In genomic region chr10:80887181-80887580, GRCm38 (mm10) we compare ENCODE assay signal across 13 mouse cellular contexts. TPM values are rescaled to one million over a fixed set of nuclear protein-coding genes. Genes with fewer than 3 reads are reported as not detected.
A peak's percentile ranks its signal among the peaks of the same experiment; 100 is the strongest.
DNase-seq lines count a peak whose midpoint lies in the region; ATAC-seq lines count a peak whose summit lies in the region.
"Had no signal": no experiment of that assay in that cellular context is flagged by ENCODE, and none has a peak within 500 bp of the region (broad histone marks: within the 10 kb centered on the region; RNA-seq: fewer than 3 reads in every experiment).

No protein-coding gene starts in this region.

- H3K4me2 ChIP-seq in liver, embryonic 11.5 days: no peak overlapping the region
- H3K4me2 ChIP-seq: heart, embryonic 13.5 days; limb, embryonic 13.5 days; neural tube, embryonic 12.5 days had no signal

- peaks cover 38% of the 10 kb centered on the region for H3K27me3 ChIP-seq in liver, embryonic 11.5 days (replicated peaks; ENCODE audit: control insufficient read depth, insufficient read depth, low read length)

- no peaks in the 10 kb centered on the region for H3K36me3 ChIP-seq in liver, embryonic 11.5 days (ENCODE audit: control insufficient read depth, insufficient read depth, low read length)
- H3K36me3 ChIP-seq: heart, embryonic 13.5 days; limb, embryonic 13.5 days; neural tube, embryonic 12.5 days had no signal

- H3K9me3 ChIP-seq in liver, embryonic 11.5 days (ENCODE audit: control insufficient read depth, low read length): no peaks in the 10 kb centered on the region
- H3K9me3 ChIP-seq: heart, embryonic 13.5 days; limb, embryonic 13.5 days; neural tube, embryonic 12.5 days had no signal

- H3K4me1 ChIP-seq in liver, embryonic 11.5 days (replicated peaks; ENCODE audit: control insufficient read depth, insufficient read depth, low read length): no peaks in the 10 kb centered on the region
- H3K4me1 ChIP-seq: limb, embryonic 13.5 days; neural tube, embryonic 12.5 days had no signal

- no peak overlapping the region for H3K4me3 ChIP-seq in liver, embryonic 11.5 days (ENCODE audit: low read depth, low read length)
- H3K4me3 ChIP-seq: heart, embryonic 13.5 days; limb, embryonic 13.5 days; neural tube, embryonic 12.5 days had no signal

- H3K27ac ChIP-seq in liver, embryonic 11.5 days (ENCODE audit: low read depth, low read length): no peak overlapping the region
- H3K27ac ChIP-seq: heart, embryonic 13.5 days; limb, embryonic 13.5 days; neural tube, embryonic 12.5 days had no signal

- WGBS in liver, embryonic 11.5 days: 68% methylated on average over 11 of the region's 11 CpGs

- no peak overlapping the region for H3K9ac ChIP-seq in liver, embryonic 11.5 days (ENCODE audit: low read depth, low read length)
- H3K9ac ChIP-seq: heart, embryonic 13.5 days; limb, embryonic 13.5 days; neural tube, embryonic 12.5 days had no signal

- DNase-seq in 3T3-L1 (ENCODE audit: low read depth, low spot score): peak; percentile 8
- peak; percentile 92 for DNase-seq in adrenal gland, adult 2 months
- peak; percentile 13 for DNase-seq in fat pad, adult 2 months (ENCODE audit: extremely low read depth, low read depth, low spot score)
- DNase-seq in kidney, postnatal 4 days: peak; percentile 71 to 80
- no peak for DNase-seq in right cerebral cortex, postnatal 14 days
- no peak for DNase-seq in T-cell, adult 2 months (ENCODE audit: low spot score)
- no peak for DNase-seq in spleen, adult 18-20 months
- no peak for DNase-seq in liver, embryonic 11.5 days (ENCODE audit: low spot score)
- DNase-seq: embryo, embryonic 11 days had no signal

- no peak for ATAC-seq in liver, embryonic 11.5 days (replicated peaks; ENCODE audit: low FRiP score)
- ATAC-seq: Patski had no signal

RNA-seq across cellular contexts. Expression of gene Timm13, which starts 13.6 kb away (rescaled TPM):
- total RNA-seq in adrenal gland, adult 2 months (2021): 100 to 1,000 TPM; 174 to 231 TPM
- 236 and 243 TPM in 2 replicates for polyA plus RNA-seq in adrenal gland, adult 2 months (2012; rRNA removed)
- 396 and 445 TPM in 2 replicates for polyA plus RNA-seq in liver, embryonic 11.5 days (2014; fragmentation: Nextera tagmentation; extraction: Ambion mirVana)

RNA-seq across cellular contexts. Expression of gene Tmprss9, which starts 15.5 kb away (rescaled TPM):
- total RNA-seq in adrenal gland, adult 2 months (2021): not detected
- 0.18 and 0.21 TPM in 2 replicates for polyA plus RNA-seq in adrenal gland, adult 2 months (2012; rRNA removed)
- not detected in 2 replicates for polyA plus RNA-seq in liver, embryonic 11.5 days (2014; fragmentation: Nextera tagmentation; extraction: Ambion mirVana)

RNA-seq across cellular contexts. Expression of gene Lmnb2, which starts 30.9 kb away (rescaled TPM):
- 10 to 100 TPM; 10.8 to 11.4 TPM for total RNA-seq in adrenal gland, adult 2 months (2021)
- polyA plus RNA-seq in adrenal gland, adult 2 months (2012; rRNA removed): 16.2 and 17.9 TPM in 2 replicates
- polyA plus RNA-seq in liver, embryonic 11.5 days (2014; fragmentation: Nextera tagmentation; extraction: Ambion mirVana): 16.2 and 18.2 TPM in 2 replicates

RNA-seq across cellular contexts. Expression of gene Sppl2b, which starts 32.1 kb away (rescaled TPM):
- 10 to 100 TPM; 28.5 to 35.2 TPM for total RNA-seq in adrenal gland, adult 2 months (2021)
- 114 and 116 TPM in 2 replicates for polyA plus RNA-seq in adrenal gland, adult 2 months (2012; rRNA removed)
- 58.5 and 63.8 TPM in 2 replicates for polyA plus RNA-seq in liver, embryonic 11.5 days (2014; fragmentation: Nextera tagmentation; extraction: Ambion mirVana)

RNA-seq across cellular contexts. Expression of gene Lsm7, which starts 32.2 kb away (rescaled TPM):
- total RNA-seq in adrenal gland, adult 2 months (2021): 10 to 100 TPM; 22.3 to 36.2 TPM
- polyA plus RNA-seq in adrenal gland, adult 2 months (2012; rRNA removed): 91.9 and 107 TPM in 2 replicates
- 403 and 453 TPM in 2 replicates for polyA plus RNA-seq in liver, embryonic 11.5 days (2014; fragmentation: Nextera tagmentation; extraction: Ambion mirVana)

Comparison
In these comparisons a context has a peak if more than half of its experiments do, and no peak if none do; other contexts are left out.
1. DNase-seq: peak in 3T3-L1 (single experiment), adrenal gland, adult 2 months (single experiment), fat pad, adult 2 months (single experiment) and kidney, postnatal 4 days (2 of 2); none in right cerebral cortex, postnatal 14 days (single experiment), T-cell, adult 2 months (single experiment), spleen, adult 18-20 months (0 of 2) and liver, embryonic 11.5 days (single experiment).